Mouse (Mus musculus) telencephalon, adult 2 months (tissue): ENCODE data around the gene Pgap2.

ENCODE experiments used
- DNase-seq: peaks from one replicate; pipeline ENCODE4 v3.0.0-alpha.2; 2011; ENCODE audit warnings: low read depth, low spot score

Gene Pgap2

GRCm38 (mm10) chr7:102209756-102210721 is at the start of gene Pgap2, which contains the start of gene Nup98:
TSS of gene Pgap2 (plus strand) at chr7:102210208.
TSS of gene Nup98 (minus strand) at chr7:102210176.
- DNase-seq: peak; percentile 98

DNA sequence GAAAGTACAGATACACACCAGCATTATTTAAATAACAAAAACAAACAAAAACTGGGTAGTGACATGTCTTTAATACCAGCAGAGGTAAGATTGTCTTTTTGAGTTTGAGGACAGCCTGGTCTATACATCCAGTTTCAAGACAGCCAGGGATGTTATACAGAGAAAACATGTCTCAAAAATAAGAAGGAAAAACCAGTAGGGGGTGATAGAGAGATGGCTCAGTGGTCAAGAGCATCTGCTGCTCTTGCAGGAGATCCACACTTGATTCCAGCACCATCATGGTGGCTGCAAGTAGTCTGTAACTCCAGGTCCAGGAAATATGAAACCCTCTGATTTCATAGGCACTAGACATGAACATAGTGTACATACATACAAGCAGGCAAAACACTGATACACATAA is 39.7 kb upstream of the Pgap2 start:
- DNase-seq: no peak

DNA sequence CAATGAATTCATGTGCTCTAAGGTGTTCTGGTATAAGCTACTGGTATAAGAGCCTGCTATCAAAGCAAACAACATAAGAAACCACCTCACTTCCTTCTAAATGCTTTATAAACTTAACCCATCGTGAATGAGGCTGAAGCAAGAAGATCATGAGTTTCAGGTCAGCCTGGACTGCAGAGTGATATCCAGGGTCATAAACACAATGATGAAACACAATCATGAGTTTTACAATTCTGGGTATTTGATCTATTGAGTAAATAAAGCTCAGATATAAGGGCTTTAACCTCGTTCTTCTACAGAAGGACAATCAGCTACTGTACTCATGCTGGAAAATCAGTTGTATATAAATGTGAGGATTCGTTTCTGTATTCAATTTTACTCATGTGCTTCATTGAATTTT is 26.2 kb upstream of the Pgap2 start:
- no peak for DNase-seq

DNA sequence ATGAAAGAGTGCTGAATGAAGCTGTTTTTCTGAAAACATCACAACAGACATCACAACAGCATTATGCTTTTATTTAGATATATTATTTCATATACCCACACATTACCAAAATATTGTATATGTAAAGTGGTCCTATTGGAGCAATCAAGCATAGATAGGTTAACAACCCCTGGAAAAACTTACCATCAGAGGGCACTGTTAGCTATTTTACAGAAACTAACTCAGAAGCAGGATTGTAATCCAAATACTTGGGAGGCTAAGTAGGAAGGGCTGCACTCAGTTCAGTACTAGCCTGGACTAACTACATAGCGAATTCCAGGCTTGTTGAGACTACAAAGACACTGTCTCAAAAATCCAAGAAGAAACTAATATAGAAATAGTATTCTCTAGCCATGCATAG is 17.7 kb upstream of the Pgap2 start:
- no peak for DNase-seq

GRCm38 (mm10) chr7:102200576-102200975 is 9.4 kb upstream of the Pgap2 start:
- DNase-seq: no peak

GRCm38 (mm10) chr7:102200996-102201785 is 8.8 kb upstream of the Pgap2 start:
- no peak for DNase-seq

GRCm38 (mm10) chr7:102204296-102204857 is 5.6 kb upstream of the Pgap2 start:
- DNase-seq: no peak

- DNase-seq: no peak
Observed at GRCm38 (mm10) chr7:102205646-102206045, 4.4 kb upstream of the Pgap2 start.

- DNase-seq: no peak
Observed at GRCm38 (mm10) chr7:102208806-102209363, 1.1 kb upstream of the Pgap2 start.

- no peak for DNase-seq
Observed at GRCm38 (mm10) chr7:102211071-102211470, 1.1 kb downstream of the Pgap2 start.

GRCm38 (mm10) chr7:102221899-102222298 is 11.9 kb downstream of the Pgap2 start:
- DNase-seq: no peak

GRCm38 (mm10) chr7:102222336-102222735 is 12.3 kb downstream of the Pgap2 start:
- no peak for DNase-seq

DNA sequence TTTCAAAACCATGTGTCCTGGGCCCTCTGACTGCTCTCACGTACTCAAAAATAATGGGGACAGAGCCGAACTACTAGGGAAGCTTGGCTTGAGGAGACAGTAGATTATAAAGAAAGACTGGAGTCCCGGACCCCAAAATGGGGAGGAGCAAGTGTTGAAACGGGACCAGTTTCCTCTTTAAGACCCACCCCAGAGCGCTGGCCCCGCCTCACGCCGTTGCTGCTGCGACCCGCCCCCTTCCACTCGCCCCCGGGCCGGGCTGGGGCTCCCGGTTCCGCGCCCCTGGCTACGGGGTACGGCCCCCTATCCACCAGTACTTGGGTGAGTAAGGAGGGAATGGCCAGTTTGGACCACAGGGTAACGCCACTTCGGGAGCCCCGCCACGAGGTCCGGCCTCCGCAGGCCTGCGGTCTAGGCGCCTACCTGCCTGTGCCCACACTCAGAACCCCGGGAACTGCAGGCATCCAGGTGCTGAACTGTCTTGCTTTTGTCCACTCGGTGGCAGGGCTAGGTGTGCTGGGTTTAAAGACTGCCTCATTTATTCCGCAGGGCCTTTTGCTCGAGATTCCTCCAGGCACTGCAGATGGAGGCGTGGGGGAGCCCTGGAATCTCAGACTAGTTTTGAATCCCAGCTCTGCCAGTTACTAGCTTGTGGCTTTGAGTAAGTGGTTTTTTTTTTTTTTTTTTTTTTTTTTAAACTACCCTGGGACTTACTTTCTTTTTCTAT is 13.0 kb downstream of the Pgap2 start:
- DNase-seq: no peak

GRCm38 (mm10) chr7:102223883-102224738 is 14.1 kb downstream of the Pgap2 start:
- DNase-seq: no peak

GRCm38 (mm10) chr7:102226051-102226450 is 16.0 kb downstream of the Pgap2 start:
- no peak for DNase-seq

DNA sequence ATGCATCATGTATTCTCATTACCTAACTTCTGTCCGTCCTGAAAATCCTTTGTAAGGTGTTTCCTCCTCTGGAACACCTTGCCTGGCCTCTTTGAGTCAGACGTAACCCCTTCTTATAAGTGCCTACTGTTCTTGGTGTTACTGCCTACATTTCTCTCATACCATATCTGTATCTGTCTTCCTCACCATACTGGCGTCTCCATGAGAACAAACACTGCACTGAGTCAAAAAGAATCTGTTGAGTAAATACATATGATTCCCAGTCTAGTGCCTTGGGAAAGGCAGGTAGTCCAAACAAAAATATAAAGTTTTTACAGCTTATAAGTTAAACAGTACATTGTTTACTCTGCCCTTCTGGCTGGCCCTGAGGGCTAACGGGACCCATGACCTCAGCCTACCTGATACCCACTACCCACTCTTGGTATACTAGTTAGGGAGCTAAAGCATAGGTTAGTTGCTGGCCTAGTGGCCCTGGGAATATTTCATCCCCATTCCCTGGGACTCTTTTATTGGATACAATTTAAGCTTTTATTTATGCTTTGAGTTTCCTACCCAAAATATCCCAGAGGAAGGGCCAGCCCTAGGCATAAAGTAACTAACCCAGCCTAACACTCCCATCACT is 18.2 kb downstream of the Pgap2 start:
- DNase-seq: no peak

GRCm38 (mm10) chr7:102229814-102230213 is 19.8 kb downstream of the Pgap2 start:
- DNase-seq: no peak

DNA sequence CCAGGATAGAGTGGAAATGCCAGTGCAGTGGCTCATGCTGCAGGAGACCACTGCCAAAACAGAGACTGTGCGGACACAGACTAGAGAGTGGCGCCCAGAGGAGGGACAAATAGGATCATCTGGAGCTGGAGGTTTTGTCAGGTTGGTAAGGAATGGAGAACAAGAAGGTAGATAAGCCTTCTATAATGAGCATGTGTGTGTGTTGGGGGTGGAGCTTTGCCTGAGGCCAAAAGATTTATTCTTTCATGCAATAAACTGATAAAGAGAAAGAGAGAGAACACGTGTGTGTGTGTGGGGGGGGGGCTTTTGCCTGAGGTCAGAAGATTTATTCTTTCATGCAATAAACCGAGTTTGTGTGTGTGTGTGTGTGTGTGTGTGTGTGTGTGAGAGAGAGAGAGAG is 23.1 kb downstream of the Pgap2 start:
- DNase-seq: no peak

DNA sequence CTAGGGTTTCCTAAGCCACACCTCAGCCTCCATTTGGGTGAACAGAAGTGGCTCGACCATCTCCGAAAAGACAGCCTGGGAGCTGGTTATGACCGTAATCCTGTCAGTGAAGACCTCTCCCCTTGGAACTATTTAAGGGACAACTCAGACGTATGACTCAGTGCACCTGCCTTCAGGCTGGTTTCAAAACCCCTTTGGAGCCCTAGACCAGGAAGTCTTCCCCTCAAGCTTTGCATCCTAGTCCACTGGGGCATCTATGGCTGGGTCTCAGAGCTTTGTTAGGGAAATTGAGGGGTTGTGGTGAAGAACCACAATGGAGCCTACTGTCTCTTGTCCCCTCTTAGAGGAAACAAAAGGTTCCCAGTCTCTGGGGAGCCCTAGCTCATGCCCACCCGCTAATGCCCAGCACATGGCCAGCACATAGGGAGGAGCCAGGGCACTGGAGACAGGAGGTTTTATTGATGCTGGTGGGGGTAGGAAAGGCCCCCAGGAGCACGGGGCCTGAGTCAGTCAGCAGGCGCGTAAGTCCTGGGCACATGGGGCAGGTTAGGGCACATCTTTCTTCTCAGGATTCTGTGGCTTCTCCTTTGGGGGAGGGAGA is 28.8 kb downstream of the Pgap2 start:
- DNase-seq: peak; percentile 62
